Mouse (Mus musculus): Measurements from ENCODE around the gene Agt. TPM values are rescaled to one million over a fixed set of nuclear protein-coding genes. Genes with fewer than 3 reads are reported as not detected.

Agt gene
- polyA plus RNA-seq, 1 experiment: 125 TPM

DNA sequence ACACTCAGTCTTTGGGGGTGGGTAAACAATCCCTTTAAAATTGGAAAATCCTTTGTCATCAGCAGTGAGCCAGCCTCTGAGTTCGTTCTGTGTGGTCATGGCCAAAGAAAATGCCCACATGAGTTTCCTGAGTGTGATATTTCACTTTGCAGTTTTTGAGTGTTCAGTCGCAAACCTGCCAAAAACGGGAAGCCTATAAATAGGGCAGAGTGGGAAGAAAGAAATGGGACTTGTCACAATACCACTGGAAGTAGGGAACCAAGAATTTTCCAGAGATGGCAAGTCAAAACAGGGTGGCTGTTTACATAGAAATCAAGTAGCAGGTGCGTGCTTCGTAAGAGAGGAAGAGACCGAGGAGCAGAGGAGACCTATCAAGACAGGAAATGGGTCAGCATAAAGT lies 53.0 kb downstream of the Agt start:
- Histone ChIP-seq H3K4me3 (replicated peaks; ENCODE audit: insufficient read depth, low read depth, low read length) (no peak overlapping the region), H3K27me3 (ENCODE audit: control insufficient read depth, insufficient read depth, low read length) (no peaks in the 10 kb centered on the region), H3K4me1 (ENCODE audit: control insufficient read depth, insufficient read depth, low read length) (no peaks in the 10 kb centered on the region; the same call in 1 of the 2 replicates), H3K27ac (ENCODE audit: insufficient read depth, low read length) (no peak overlapping the region)
- DNase-seq: no peak
- no peak for TF ChIP-seq POLR2A (IDR thresholded peaks at IDR 0.05; ENCODE audit: borderline replicate concordance, insufficient read depth, low read length)
- TF ChIP-seq CTCF (IDR thresholded peaks at IDR 0.05; ENCODE audit: borderline replicate concordance, insufficient read depth, low read depth, low read length): no peak
- WGBS: 74% methylated on average over 6 of the region's 6 CpGs

DNA sequence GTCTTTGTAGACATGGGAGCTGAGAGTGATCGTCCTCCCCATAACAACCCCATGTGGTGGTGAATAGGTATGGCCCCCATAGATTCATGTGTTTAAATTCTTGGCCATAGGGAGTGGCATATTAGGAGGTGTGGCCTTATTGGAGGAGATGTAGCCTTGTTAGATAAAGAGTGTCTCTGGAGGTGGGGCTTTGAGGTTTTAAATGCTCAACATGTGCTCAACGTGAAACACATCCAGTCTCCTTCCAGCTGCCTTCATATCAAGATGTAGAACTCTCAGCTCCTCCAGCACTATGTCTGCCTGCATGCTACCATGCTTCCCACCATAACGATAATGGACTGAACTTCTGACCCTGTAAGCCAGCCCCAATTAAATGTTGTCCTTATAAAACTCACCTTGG lies 53.5 kb downstream of the Agt start:
- TF ChIP-seq POLR2A (IDR thresholded peaks at IDR 0.05; ENCODE audit: borderline replicate concordance, insufficient read depth, low read length) (no peak), CTCF (IDR thresholded peaks at IDR 0.05; ENCODE audit: borderline replicate concordance, insufficient read depth, low read depth, low read length) (no peak)
- no peaks in the 10 kb centered on the region for H3K27me3 ChIP-seq (ENCODE audit: control insufficient read depth, insufficient read depth, low read length)
- DNase-seq: no peak
- WGBS: 64% methylated on average over 3 of the region's 3 CpGs
- no peaks in the 10 kb centered on the region for H3K4me1 ChIP-seq (ENCODE audit: control insufficient read depth, insufficient read depth, low read length)
- H3K27ac ChIP-seq (ENCODE audit: insufficient read depth, low read length): no peak overlapping the region
- no peak overlapping the region for H3K4me3 ChIP-seq (replicated peaks; ENCODE audit: insufficient read depth, low read depth, low read length)

DNA sequence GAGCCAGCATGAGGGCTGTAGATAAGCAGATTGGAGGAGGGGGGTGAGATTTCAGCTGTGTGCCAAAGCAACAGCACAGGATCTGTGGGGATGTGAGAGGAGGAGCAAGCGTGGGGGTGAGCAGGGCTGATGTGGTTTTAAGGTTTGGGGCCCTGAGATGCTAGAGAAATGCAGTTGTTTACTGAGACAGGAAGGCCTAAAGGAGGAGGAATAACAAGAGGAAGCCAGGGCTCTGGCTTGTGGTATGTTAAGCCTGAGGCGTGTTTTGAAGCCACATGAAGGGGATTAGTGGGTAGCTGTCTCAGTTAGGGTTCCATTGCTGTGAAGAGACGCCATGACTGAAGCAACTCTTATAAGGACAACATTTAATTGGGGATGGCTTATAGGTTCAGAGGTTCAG lies 60.4 kb downstream of the Agt start:
- DNase-seq: no peak
- Histone ChIP-seq H3K4me3 (replicated peaks; ENCODE audit: insufficient read depth, low read depth, low read length) (no peak overlapping the region), H3K27ac (ENCODE audit: insufficient read depth, low read length) (peak overlapping the region; percentile 36; the same call in 1 of the 2 replicates), H3K27me3 (ENCODE audit: control insufficient read depth, insufficient read depth, low read length) (no peaks in the 10 kb centered on the region), H3K4me1 (ENCODE audit: control insufficient read depth, insufficient read depth, low read length) (peaks cover 29% of the 10 kb centered on the region)
- TF ChIP-seq POLR2A (IDR thresholded peaks at IDR 0.05; ENCODE audit: borderline replicate concordance, insufficient read depth, low read length) (no peak), CTCF (IDR thresholded peaks at IDR 0.05; ENCODE audit: borderline replicate concordance, insufficient read depth, low read depth, low read length) (no peak)
- 91% methylated on average over 3 of the region's 3 CpGs for WGBS

DNA sequence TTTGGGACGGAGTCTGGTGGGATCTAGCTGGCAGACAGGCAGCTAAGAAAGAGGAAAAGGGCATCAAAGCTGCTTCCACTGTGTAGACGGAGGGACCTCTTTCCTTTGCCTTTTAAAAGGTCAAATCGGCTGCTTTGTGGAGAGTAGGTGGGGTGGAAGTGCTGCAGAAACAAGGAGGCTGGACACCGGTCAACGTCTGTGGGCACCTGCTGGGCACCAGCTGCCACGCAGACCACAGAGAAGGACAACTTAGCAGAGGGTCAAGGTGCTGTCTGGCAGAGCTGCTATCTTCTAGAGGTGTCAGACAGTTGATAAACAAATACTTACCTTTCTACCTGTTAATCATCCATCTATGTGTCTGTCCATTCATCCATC lies 61.2 kb downstream of the Agt start:
- Histone ChIP-seq H3K4me1 (ENCODE audit: control insufficient read depth, insufficient read depth, low read length) (peaks cover 33% of the 10 kb centered on the region), H3K27ac (ENCODE audit: insufficient read depth, low read length) (peak overlapping the region; percentile 70), H3K27me3 (ENCODE audit: control insufficient read depth, insufficient read depth, low read length) (no peaks in the 10 kb centered on the region), H3K4me3 (replicated peaks; ENCODE audit: insufficient read depth, low read depth, low read length) (no peak overlapping the region)
- TF ChIP-seq POLR2A (IDR thresholded peaks at IDR 0.05; ENCODE audit: borderline replicate concordance, insufficient read depth, low read length) (no peak), CTCF (IDR thresholded peaks at IDR 0.05; ENCODE audit: borderline replicate concordance, insufficient read depth, low read depth, low read length) (no peak)
- 5% methylated on average over 6 of the region's 6 CpGs for WGBS
- peak; percentile 81 for DNase-seq

DNA sequence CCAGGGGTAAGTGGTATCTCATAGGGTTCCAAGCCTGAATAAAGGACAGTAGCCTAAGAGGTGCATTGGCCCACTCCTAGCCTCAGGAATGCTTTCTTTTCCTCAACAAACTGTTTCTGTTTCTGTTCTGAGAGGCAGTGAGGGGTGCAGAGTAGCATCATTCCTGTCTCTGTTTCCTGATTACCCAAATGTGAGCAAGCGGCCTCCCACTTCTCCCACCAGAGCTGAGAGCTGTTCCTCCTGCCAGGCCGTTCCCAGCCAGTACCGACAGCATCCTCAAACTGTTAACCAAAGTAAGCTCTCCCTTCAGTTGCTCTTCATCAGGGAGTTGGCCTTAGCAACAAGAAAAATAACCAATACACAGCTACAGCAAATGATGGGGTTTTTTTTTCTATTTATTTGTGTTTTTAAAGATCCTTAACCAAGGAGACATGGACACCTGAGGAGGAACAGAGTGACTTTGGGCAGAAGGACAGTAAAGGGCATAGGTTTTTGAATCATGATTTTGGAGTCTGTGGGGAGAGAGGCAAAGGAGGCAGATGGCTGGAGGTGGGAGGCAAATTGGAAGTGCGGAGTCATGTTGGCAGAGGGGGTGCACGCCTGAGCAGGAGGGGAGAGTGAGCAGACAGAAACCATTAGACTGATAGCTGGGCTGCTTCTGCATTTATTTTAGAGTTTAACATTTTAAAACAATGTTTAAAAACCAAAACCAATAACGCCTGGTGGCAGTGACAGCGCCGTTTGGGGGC lies 61.8 kb downstream of the Agt start:
- Histone ChIP-seq H3K4me1 (ENCODE audit: control insufficient read depth, insufficient read depth, low read length) (peaks cover 33% of the 10 kb centered on the region), H3K4me3 (replicated peaks; ENCODE audit: insufficient read depth, low read depth, low read length) (no peak overlapping the region), H3K27ac (ENCODE audit: insufficient read depth, low read length) (peak overlapping the region; percentile 70), H3K27me3 (ENCODE audit: control insufficient read depth, insufficient read depth, low read length) (no peaks in the 10 kb centered on the region)
- 20% methylated on average over 8 of the region's 8 CpGs for WGBS
- TF ChIP-seq POLR2A (IDR thresholded peaks at IDR 0.05; ENCODE audit: borderline replicate concordance, insufficient read depth, low read length): no peak
- TF ChIP-seq CTCF (IDR thresholded peaks at IDR 0.05; ENCODE audit: borderline replicate concordance, insufficient read depth, low read depth, low read length): no peak
- peak; percentile 77 to 88 for DNase-seq

Other genes with a start within 250 kb of the Agt start
- 142 and 155 TPM in 2 replicates for gene Pgbd5, start 130.0 kb downstream of the Agt start, polyA plus RNA-seq (2012; rRNA removed)
- 38.4 and 40.7 TPM in 2 replicates for gene Cog2, start 48.9 kb downstream of the Agt start, polyA plus RNA-seq (2012; rRNA removed)
- gene Capn9, start 6.4 kb upstream of the Agt start, polyA plus RNA-seq (2012; rRNA removed): 0.06 and 0.08 TPM in 2 replicates
- 63.8 and 67.8 TPM in 2 replicates for gene 2310022B05Rik, start 93.7 kb upstream of the Agt start, polyA plus RNA-seq (2012; rRNA removed)
- 39.1 and 41.6 TPM in 2 replicates for gene Ttc13, start 152.3 kb upstream of the Agt start, polyA plus RNA-seq (2012; rRNA removed)
- 19.5 and 20.3 TPM in 2 replicates for gene Arv1, start 152.4 kb upstream of the Agt start, polyA plus RNA-seq (2012; rRNA removed)
- gene Fam89a, start 182.1 kb upstream of the Agt start, polyA plus RNA-seq (2012; rRNA removed): 1.2 and 1.3 TPM in 2 replicates
- 19.4 and 23.3 TPM in 2 replicates for gene Trim67, start 223.4 kb upstream of the Agt start, polyA plus RNA-seq (2012; rRNA removed)

All from cerebellum, adult 2 months (tissue).